Mouse (Mus musculus) CD4-positive helper T cell, adult 2 months (primary cell): Measurements from ENCODE around the gene Ctc1.
A peak's percentile ranks its signal among the peaks of the same experiment; 100 is the strongest.

Experiments
- DNase-seq: peaks from one replicate; pipeline ENCODE4 v3.0.0-alpha.2; 2012; ENCODE audit warnings: low read depth, missing footprints, low spot score

Ctc1 gene

GRCm38 (mm10) chr11:69070093-69070492 lies 54.4 kb downstream of the Ctc1 start:
- no peak for DNase-seq

GRCm38 (mm10) chr11:69070590-69071222 lies 55.0 kb downstream of the Ctc1 start, which contains the start of gene Tmem107:
Tmem107 (plus strand) TSS chr11:69070806.
- peak; percentile 95 for DNase-seq

- DNase-seq = no peak
Measured at GRCm38 (mm10) chr11:69071262-69071661, 55.6 kb downstream of the Ctc1 start.

- DNase-seq = no peak
Measured at GRCm38 (mm10) chr11:69072234-69072633, 56.5 kb downstream of the Ctc1 start.

GRCm38 (mm10) chr11:69072666-69073064 lies 57.0 kb downstream of the Ctc1 start:
- no peak for DNase-seq

GRCm38 (mm10) chr11:69073065-69073888 lies 57.6 kb downstream of the Ctc1 start:
- peak; percentile 95 for DNase-seq

- DNase-seq = peak; percentile 20
Measured at GRCm38 (mm10) chr11:69073951-69074775, 58.5 kb downstream of the Ctc1 start.

- peak; percentile 15 for DNase-seq
Measured at GRCm38 (mm10) chr11:69074776-69075069, 59.0 kb downstream of the Ctc1 start.

- DNase-seq = no peak
Measured at GRCm38 (mm10) chr11:69075764-69076479, 60.2 kb downstream of the Ctc1 start.

GRCm38 (mm10) chr11:69076572-69076971 lies 60.9 kb downstream of the Ctc1 start:
- no peak for DNase-seq

GRCm38 (mm10) chr11:69077316-69077715 lies 61.6 kb downstream of the Ctc1 start:
- no peak for DNase-seq

- no peak for DNase-seq
Measured at GRCm38 (mm10) chr11:69078041-69078440, 62.3 kb downstream of the Ctc1 start.

GRCm38 (mm10) chr11:69078805-69079438 lies 63.2 kb downstream of the Ctc1 start:
- no peak for DNase-seq

- DNase-seq = no peak
Measured at GRCm38 (mm10) chr11:69080102-69080854, 64.6 kb downstream of the Ctc1 start.

GRCm38 (mm10) chr11:69080855-69081222 lies 65.1 kb downstream of the Ctc1 start:
- DNase-seq = no peak

GRCm38 (mm10) chr11:69081613-69082012 lies 65.9 kb downstream of the Ctc1 start:
- DNase-seq = no peak

- DNase-seq = no peak
Measured at GRCm38 (mm10) chr11:69085608-69086007, 69.9 kb downstream of the Ctc1 start.
